Mouse (Mus musculus) cerebellum, adult 2 months (tissue): ENCODE measurements around the gene Cd47. TPM values are rescaled to one million over a fixed set of nuclear protein-coding genes. Genes with fewer than 3 reads are reported as not detected.
A peak's percentile ranks its signal among the peaks of the same experiment; 100 is the strongest.

Experiments used
- DNase-seq, 2 experiments: peaks; one replicate each; pipeline ENCODE4 v3.0.0; 2021
- H3K27ac ChIP-seq: fragments of 200-500 bp; 2 replicates; pipeline ENCODE4 v1.5.1; 2012; ENCODE audit warnings: low read length, control low read depth, inconsistent platforms; ENCODE audit not compliant: insufficient read depth
- H3K27me3 ChIP-seq: fragments of 200-500 bp; 2 replicates; pipeline ENCODE4 v1.6.1; 2012; ENCODE audit warnings: inconsistent platforms, mild to moderate bottlenecking, low read length, moderate library complexity; ENCODE audit not compliant: control insufficient read depth, insufficient read depth
- H3K4me1 ChIP-seq: fragments of 200-500 bp; 2 replicates; pipeline ENCODE4 v1.6.1; 2011; ENCODE audit warnings: low read length; ENCODE audit not compliant: control insufficient read depth, insufficient read depth
- H3K4me3 ChIP-seq: fragments of 200-500 bp; replicated peaks from 2 replicates; pipeline ENCODE3; 2011; ENCODE audit warnings: mild to moderate bottlenecking, low read depth, low read length, control low read depth; ENCODE audit not compliant: insufficient read depth
- CTCF ChIP-seq: fragments of 200-500 bp; IDR thresholded peaks from 2 replicates; pipeline ENCODE4 v1.5.1; 2011; ENCODE audit warnings: low read depth, mild to moderate bottlenecking, control low read depth, low read length, moderate library complexity, borderline replicate concordance; ENCODE audit not compliant: insufficient read depth
- POLR2A ChIP-seq: fragments of 200-500 bp; IDR thresholded peaks from 2 replicates; pipeline ENCODE4 v1.6.1; 2011; ENCODE audit warnings: low read length, control low read depth, borderline replicate concordance; ENCODE audit not compliant: insufficient read depth
- whole genome bisulfite sequencing: fragments of 180-500 bp; shearing (Covaris S2); methylation state at CpG from one replicate; pipeline ENCODE4 v1.1.7; 2018; 5-methylcytosine and 5-hydroxymethylcytosine counted together
- polyA plus RNA-seq: library from polyadenylated mRNA; depleted of rRNA; stranded (reverse); fragments of >200 nt; gene quantifications from 2 replicates; pipeline ENCODE4 v1.2.3, GENCODE M21; 2012

Gene Cd47
- polyA plus RNA-seq, 1 experiment = 123 TPM

DNA sequence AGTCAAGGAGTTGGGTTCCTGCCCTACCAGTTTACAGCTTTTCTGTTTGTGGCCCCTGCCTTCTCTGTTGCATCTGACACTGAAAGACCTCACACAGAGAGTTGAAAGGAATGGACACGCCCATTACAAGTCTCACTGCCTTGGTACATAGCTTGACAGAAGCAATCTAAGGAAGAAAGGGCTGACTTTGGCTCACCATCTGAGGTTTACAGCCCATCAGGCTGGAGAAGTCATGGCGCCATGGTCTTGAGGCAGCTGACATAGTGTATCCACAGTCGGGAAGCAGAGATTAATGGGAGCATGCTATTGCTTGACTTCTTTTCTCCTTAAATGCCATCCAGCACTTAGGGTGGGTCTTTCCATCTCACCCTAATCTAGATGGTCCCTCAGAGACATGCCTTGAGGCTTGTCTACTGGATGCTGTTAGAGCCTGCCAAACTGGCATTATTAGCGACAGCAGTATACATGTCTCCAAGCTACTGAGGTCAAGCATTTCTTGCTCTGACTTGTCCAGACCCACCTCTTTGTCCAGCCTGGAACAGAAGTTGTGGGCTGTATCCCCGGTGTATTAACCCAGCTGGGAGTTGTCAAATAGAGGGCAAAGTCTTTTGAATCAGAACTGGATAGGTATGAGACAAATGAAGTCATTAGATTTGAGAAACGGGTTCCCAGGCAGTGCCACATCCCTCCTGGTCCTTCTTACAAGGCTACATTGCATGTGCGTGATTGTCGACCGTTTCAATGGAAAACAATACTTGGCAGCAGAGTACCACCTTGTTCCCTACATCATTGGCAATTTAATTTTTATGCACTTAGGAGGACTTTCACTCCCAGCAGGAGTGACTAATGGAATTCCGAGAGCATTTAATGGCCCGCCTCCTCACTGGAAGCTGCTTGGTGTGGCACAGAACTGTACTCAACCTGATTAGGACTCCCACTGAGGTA lies 115.5 kb downstream of the Cd47 start:
- no peak for TF ChIP-seq POLR2A
- TF ChIP-seq CTCF = no peak
- WGBS = 70% methylated on average over 11 of the region's 11 CpGs

GRCm38 (mm10) chr16:49920191-49920590 lies 119.9 kb downstream of the Cd47 start:
- WGBS = 24% methylated on average over 10 of the region's 10 CpGs

More for the DNA sequence above, 115.5 kb downstream of the Cd47 start:
- peaks cover 7% of the 10 kb centered on the region; the same call in 1 of the 2 replicates for H3K4me1 ChIP-seq
- H3K4me3 ChIP-seq = no peak overlapping the region
- H3K27me3 ChIP-seq = no peaks in the 10 kb centered on the region
- DNase-seq = no peak
- no peak overlapping the region for H3K27ac ChIP-seq

DNA sequence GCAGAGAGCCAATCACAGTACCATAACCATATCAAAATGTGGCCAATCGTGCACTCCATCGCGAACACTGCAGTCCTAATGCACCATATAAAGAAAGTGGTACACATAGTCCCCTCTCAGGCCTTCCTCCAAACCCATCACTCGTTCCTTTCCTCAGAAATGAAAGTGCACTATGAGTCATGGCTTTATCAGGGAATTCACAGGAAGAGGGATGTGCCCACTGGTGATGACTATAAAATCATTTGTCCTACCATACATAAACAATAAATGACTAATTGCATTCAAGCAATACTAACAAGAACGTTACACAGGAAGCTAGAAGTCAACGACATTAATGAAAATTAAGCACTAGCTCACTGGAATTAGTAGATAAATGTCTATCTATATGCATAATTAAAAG lies 121.3 kb downstream of the Cd47 start:
- H3K4me3 ChIP-seq = no peak overlapping the region
- TF ChIP-seq POLR2A (no peak), CTCF (no peak)
- WGBS = 95% methylated on average over 6 of the region's 6 CpGs

More at GRCm38 (mm10) chr16:49920191-49920590, 119.9 kb downstream of the Cd47 start:
- Histone ChIP-seq H3K4me3 (no peak overlapping the region), H3K4me1 (peaks cover 7% of the 10 kb centered on the region), H3K27ac (no peak overlapping the region), H3K27me3 (no peaks in the 10 kb centered on the region)
- TF ChIP-seq CTCF = no peak
- TF ChIP-seq POLR2A = no peak
- peak; percentile 55 to 70 for DNase-seq

GRCm38 (mm10) chr16:49922098-49922497 lies 121.8 kb downstream of the Cd47 start:
- Histone ChIP-seq H3K4me3 (no peak overlapping the region), H3K27me3 (no peaks in the 10 kb centered on the region), H3K27ac (no peak overlapping the region), H3K4me1 (peaks cover 7% of the 10 kb centered on the region)
- TF ChIP-seq POLR2A (no peak), CTCF (no peak)
- DNase-seq = no peak
- WGBS = 94% methylated on average over 11 of the region's 11 CpGs

More for the DNA sequence above, 121.3 kb downstream of the Cd47 start:
- Histone ChIP-seq H3K4me1 (peaks cover 7% of the 10 kb centered on the region), H3K27me3 (no peaks in the 10 kb centered on the region), H3K27ac (no peak overlapping the region)
- no peak for DNase-seq

GRCm38 (mm10) chr16:49923720-49924119 lies 123.4 kb downstream of the Cd47 start:
- DNase-seq = no peak
- Histone ChIP-seq H3K4me1 (peaks cover 7% of the 10 kb centered on the region), H3K4me3 (no peak overlapping the region), H3K27me3 (no peaks in the 10 kb centered on the region), H3K27ac (no peak overlapping the region)
- TF ChIP-seq POLR2A = no peak
- no peak for TF ChIP-seq CTCF
- 94% methylated on average over 9 of the region's 9 CpGs for WGBS

GRCm38 (mm10) chr16:49924941-49925340 lies 124.6 kb downstream of the Cd47 start:
- Histone ChIP-seq H3K4me1 (peaks cover 4% of the 10 kb centered on the region), H3K27me3 (no peaks in the 10 kb centered on the region), H3K27ac (no peak overlapping the region), H3K4me3 (no peak overlapping the region)
- DNase-seq = no peak
- TF ChIP-seq POLR2A (no peak), CTCF (no peak)
- WGBS = 50% methylated on average over 1 of the region's 1 CpGs

DNA sequence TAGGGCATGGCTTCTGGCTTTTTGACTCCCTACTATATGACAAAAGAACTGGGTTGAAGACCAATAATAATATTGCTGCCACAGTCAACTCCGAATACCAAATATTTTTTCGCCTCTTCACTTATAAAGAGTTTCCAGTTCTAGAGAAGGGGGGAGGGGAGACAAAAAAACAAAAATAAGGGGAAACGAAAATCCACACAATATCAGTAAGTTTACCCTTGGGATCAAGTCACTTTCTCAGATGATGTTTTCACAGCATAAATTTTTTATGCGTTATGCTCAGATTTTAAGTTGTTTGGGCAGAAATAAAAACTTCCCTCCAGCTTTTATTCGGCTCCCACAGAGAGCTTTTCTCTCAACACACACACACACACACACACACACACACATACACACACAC lies 132.9 kb downstream of the Cd47 start:
- H3K27me3 ChIP-seq = no peaks in the 10 kb centered on the region
- TF ChIP-seq POLR2A (no peak), CTCF (no peak)
- H3K27ac ChIP-seq = no peak overlapping the region
- no peaks in the 10 kb centered on the region for H3K4me1 ChIP-seq
- DNase-seq = no peak
- no peak overlapping the region for H3K4me3 ChIP-seq
- WGBS = 92% methylated on average over 5 of the region's 5 CpGs

- no peak for DNase-seq
- Histone ChIP-seq H3K27me3 (no peaks in the 10 kb centered on the region), H3K4me1 (no peaks in the 10 kb centered on the region), H3K4me3 (no peak overlapping the region), H3K27ac (no peak overlapping the region)
- WGBS = 90% methylated on average over 6 of the region's 6 CpGs
- no peak for TF ChIP-seq CTCF
- no peak for TF ChIP-seq POLR2A
Measured at GRCm38 (mm10) chr16:49936008-49936443, 135.7 kb downstream of the Cd47 start.
